Mouse (Mus musculus): ENCODE data around the gene N4bp2l1. TPM values are rescaled to one million over a fixed set of nuclear protein-coding genes. Genes with fewer than 3 reads are reported as not detected.

Gene N4bp2l1
- polyA plus RNA-seq, 1 experiment from 2014 or later, result 5.2 TPM

DNA sequence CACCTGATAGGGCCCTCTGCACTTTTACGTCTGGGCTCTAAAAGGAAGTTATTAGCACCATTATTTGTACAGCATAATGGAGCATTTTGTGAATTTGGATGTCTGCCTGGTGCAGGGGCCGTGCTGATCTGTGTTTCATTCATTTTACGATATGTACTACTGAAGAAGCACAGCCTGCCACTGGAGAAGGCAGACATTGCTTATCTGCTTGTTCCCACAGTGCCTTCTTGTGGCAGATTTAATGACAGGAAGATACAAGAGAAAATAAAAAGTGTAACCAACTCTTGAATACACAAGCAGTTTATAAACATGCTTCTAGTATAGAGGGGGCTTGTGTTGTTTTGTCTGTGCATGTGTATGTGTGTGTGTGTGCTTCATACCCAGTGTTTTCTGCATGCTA, 45.4 kb downstream of the N4bp2l1 start:
- ATAC-seq (ENCODE audit: insufficient number of reproducible peaks, low FRiP score, low TSS enrichment, low read depth), result no peak
- Histone ChIP-seq H3K27ac (no peak overlapping the region), H3K4me2 (no peak overlapping the region), H3K9me3 (no peaks in the 10 kb centered on the region), H3K4me3 (no peak overlapping the region), H3K36me3 (peaks cover 35% of the 10 kb centered on the region), H3K27me3 (no peaks in the 10 kb centered on the region), H3K9ac (no peak overlapping the region), H3K4me1 (no peaks in the 10 kb centered on the region)
- WGBS, result 37% methylated on average over 3 of the region's 3 CpGs

DNA sequence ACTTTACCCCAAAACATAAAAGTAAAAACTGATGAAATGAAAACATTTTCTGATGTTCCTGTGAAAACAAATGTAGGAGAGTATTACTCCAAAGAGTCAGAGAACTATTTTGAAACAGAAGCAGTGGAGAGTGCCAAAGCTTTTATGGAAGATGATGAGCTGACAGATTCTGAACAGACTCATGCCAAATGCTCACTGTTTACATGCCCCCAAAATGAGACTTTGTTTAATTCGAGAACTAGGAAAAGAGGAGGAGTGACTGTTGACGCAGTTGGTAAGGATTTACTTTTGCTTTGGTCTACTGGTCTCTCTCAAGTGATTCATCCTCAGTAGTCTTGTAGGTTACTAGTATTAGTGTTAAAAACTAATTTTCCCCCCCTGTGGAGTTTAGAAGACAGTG, 53.8 kb downstream of the N4bp2l1 start:
- ATAC-seq (ENCODE audit: insufficient number of reproducible peaks, low FRiP score, low TSS enrichment, low read depth), result no peak
- Histone ChIP-seq H3K9me3 (no peaks in the 10 kb centered on the region), H3K4me3 (no peak overlapping the region), H3K36me3 (peaks cover 13% of the 10 kb centered on the region), H3K27me3 (no peaks in the 10 kb centered on the region), H3K4me1 (no peaks in the 10 kb centered on the region), H3K4me2 (no peak overlapping the region), H3K9ac (no peak overlapping the region), H3K27ac (no peak overlapping the region)
- 92% methylated on average over 2 of the region's 2 CpGs for WGBS

DNA sequence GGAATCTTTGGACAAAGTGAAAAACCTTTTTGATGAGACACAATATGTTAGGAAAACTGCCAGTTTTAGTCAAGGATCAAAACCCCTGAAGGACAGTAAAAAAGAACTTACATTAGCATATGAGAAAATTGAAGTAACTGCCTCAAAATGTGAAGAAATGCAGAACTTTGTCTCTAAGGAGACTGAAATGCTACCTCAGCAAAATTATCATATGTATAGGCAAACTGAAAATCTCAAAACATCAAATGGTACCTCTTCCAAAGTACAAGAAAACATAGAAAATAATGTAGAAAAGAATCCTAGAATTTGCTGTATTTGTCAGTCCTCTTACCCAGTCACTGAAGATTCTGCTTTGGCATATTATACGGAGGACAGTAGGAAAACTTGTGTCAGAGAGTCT, 55.7 kb downstream of the N4bp2l1 start:
- ATAC-seq (ENCODE audit: insufficient number of reproducible peaks, low FRiP score, low TSS enrichment, low read depth), result no peak
- H3K36me3 ChIP-seq, result peaks cover 29% of the 10 kb centered on the region

DNA sequence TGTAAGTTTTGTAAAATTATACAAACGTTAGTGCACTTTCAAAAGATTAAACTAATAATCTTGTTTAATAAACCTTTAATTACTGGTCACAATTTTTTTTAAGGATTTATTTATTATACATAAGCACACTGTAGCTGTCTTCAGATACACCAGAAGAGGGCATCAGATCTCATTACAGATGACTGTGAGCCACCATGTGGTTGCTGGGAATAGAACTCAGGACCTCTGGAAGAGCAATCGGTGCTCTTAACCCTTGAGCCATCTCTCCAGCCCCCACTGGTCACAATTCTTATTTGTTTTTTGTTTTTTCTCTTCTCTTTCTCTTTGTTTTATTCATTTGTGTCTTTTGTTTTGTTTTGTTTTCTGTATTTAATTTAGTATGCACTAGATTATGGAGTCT, 71.7 kb downstream of the N4bp2l1 start:
- no peak overlapping the region for H3K27ac ChIP-seq
- H3K9me3 ChIP-seq, result no peaks in the 10 kb centered on the region
- H3K9ac ChIP-seq, result no peak overlapping the region
- H3K27me3 ChIP-seq, result no peaks in the 10 kb centered on the region
- 78% methylated on average over 2 of the region's 2 CpGs for WGBS
- H3K36me3 ChIP-seq, result no peaks in the 10 kb centered on the region
- H3K4me2 ChIP-seq, result no peak overlapping the region
- H3K4me3 ChIP-seq, result no peak overlapping the region
- ATAC-seq (ENCODE audit: insufficient number of reproducible peaks, low FRiP score, low TSS enrichment, low read depth), result no peak
- peaks cover 8% of the 10 kb centered on the region; the same call in 1 of the 2 replicates for H3K4me1 ChIP-seq

More for the DNA sequence above, 55.7 kb downstream of the N4bp2l1 start:
- H3K9me3 ChIP-seq, result no peaks in the 10 kb centered on the region
- H3K27me3 ChIP-seq, result no peaks in the 10 kb centered on the region
- no peaks in the 10 kb centered on the region for H3K4me1 ChIP-seq
- H3K4me3 ChIP-seq, result no peak overlapping the region
- no peak overlapping the region for H3K27ac ChIP-seq
- H3K9ac ChIP-seq, result no peak overlapping the region
- no peak overlapping the region for H3K4me2 ChIP-seq
- 98% methylated on average over 1 of the region's 1 CpGs for WGBS

DNA sequence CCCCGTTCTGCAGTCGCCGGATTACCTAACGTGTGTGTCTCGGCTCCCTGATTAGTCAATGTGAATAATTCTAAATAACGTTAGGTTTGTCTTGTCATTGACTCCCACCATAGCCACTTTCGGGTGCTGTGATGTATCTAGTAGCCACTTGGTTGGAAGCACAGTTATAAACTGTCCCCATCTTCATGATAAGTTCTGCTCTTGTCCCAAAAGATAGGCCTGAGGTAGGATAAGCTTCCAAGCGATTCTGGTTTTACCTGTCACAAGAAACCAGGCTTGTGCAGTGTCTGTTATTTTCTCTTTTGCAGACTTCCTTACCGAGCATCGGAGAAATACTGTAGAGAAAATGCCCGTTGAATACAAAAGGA, 74.1 kb downstream of the N4bp2l1 start:
- H3K4me3 ChIP-seq, result peak overlapping the region; percentile 70
- no peak for ATAC-seq (ENCODE audit: insufficient number of reproducible peaks, low FRiP score, low TSS enrichment, low read depth)
- no peaks in the 10 kb centered on the region for H3K9me3 ChIP-seq
- peak overlapping the region; percentile 60 for H3K9ac ChIP-seq
- peak overlapping the region; percentile 74 for H3K27ac ChIP-seq
- no peaks in the 10 kb centered on the region for H3K27me3 ChIP-seq
- H3K4me1 ChIP-seq, result peaks cover 8% of the 10 kb centered on the region; the same call in 1 of the 2 replicates
- H3K36me3 ChIP-seq, result no peaks in the 10 kb centered on the region
- 6% methylated on average over 11 of the region's 11 CpGs for WGBS
- H3K4me2 ChIP-seq, result peak overlapping the region; percentile 46

DNA sequence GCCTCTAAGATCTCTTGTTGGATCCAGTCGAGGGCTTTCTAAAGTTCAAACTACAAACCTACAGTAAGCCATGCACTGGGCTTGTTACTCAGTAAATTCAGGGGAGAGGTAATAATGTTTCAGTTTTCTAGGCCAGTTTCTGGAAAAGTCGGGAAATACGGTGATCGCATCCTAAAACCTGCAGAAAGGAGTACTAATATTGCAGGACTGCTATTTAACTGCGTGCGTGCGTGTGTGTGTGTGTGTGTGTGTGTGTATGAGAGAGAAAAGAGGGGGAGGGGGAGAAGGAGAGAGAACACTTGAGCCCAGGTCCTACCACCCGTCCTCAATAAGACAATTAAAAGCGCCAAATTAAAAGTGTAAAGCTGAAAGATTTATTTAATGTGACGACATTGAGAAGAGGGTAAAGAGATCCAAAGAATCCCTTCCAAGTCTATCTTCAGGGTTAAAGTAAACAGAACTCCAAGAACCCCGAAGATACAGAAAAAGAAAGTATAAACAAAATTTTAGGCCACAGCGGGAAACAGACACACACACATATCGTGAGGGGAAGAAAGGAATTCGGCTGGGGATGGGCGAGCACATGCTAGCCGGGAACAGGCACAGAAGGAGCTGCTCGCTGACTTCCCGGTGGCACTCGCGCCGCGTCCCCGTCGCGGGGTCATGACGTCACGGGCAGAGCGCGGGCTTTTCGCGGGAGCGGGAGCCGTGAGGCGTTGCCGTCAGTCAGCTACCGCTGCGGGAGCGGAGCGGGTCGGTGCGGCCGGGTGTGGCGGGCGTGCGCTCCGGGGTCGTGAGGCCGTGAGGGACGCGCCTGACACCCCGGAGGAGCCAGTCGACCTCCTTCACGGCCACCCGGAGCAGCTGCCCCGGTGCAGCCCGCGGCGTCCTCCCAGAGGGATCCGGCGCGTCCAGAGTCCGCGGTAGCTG, 74.8 kb downstream of the N4bp2l1 start, which contains the start of gene Brca2:
Brca2 (plus strand) TSS at position 694 of the 930 bp plus-strand sequence.
- WGBS, result 5% methylated on average over 61 of the region's 63 CpGs
- ATAC-seq (ENCODE audit: insufficient number of reproducible peaks, low FRiP score, low TSS enrichment, low read depth), result peak; percentile 77; the same call in 1 of the 2 replicates

More for the DNA sequence above, 74.8 kb downstream of the N4bp2l1 start, which contains the start of gene Brca2:
- peak within 1 kb of the TSS; percentile 74 for H3K27ac ChIP-seq
- H3K9me3 ChIP-seq, result no peaks in the 10 kb centered on the region
- peak within 1 kb of the TSS; percentile 60 for H3K9ac ChIP-seq
- H3K4me1 ChIP-seq, result peaks cover 8% of the 10 kb centered on the region; the same call in 1 of the 2 replicates
- peak within 1 kb of the TSS; percentile 46 for H3K4me2 ChIP-seq
- no peaks in the 10 kb centered on the region for H3K36me3 ChIP-seq
- no peaks in the 10 kb centered on the region for H3K27me3 ChIP-seq
- H3K4me3 ChIP-seq, result peak within 1 kb of the TSS; percentile 70

Other genes starting within 250 kb of the N4bp2l1 start
- not detected in 2 replicates for gene Zar1l, start 79.0 kb downstream of the N4bp2l1 start, polyA plus RNA-seq (2015; fragmentation: Nextera tagmentation; extraction: Ambion mirVana)
- gene Brca2, start 74.6 kb downstream of the N4bp2l1 start, polyA plus RNA-seq (2015; fragmentation: Nextera tagmentation; extraction: Ambion mirVana), result 17.6 and 19.3 TPM in 2 replicates
- gene N4bp2l2, start 69.0 kb upstream of the N4bp2l1 start, polyA plus RNA-seq (2015; fragmentation: Nextera tagmentation; extraction: Ambion mirVana), result 43.6 and 43.9 TPM in 2 replicates
- 27.5 and 33.1 TPM in 2 replicates for gene Pds5b, start 76.6 kb upstream of the N4bp2l1 start, polyA plus RNA-seq (2015; fragmentation: Nextera tagmentation; extraction: Ambion mirVana)